Mouse (Mus musculus): ENCODE measurements around the gene Ubtd2.
A peak's percentile ranks its signal among the peaks of the same experiment; 100 is the strongest.

Gene Ubtd2

DNA sequence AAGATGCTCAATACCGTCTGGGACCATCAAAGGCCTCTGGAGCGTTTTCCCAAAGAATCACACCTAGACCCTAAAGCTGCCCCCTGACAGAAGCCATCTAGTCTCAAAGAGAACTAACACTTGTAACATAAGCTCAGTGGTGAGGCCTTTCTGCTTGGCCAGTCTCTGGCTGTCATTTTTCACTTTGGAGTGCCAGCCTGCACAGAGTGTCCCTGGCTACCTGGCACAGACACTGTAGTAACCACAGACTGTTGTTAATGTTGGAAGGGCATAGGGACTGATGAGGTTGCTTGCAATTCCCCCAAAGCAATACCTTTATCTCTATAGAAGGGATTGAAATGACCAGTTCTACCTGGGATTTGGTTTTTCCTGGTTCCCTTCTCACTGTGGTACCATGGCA lies 66.1 kb downstream of the Ubtd2 start:
- no peak for DNase-seq

DNA sequence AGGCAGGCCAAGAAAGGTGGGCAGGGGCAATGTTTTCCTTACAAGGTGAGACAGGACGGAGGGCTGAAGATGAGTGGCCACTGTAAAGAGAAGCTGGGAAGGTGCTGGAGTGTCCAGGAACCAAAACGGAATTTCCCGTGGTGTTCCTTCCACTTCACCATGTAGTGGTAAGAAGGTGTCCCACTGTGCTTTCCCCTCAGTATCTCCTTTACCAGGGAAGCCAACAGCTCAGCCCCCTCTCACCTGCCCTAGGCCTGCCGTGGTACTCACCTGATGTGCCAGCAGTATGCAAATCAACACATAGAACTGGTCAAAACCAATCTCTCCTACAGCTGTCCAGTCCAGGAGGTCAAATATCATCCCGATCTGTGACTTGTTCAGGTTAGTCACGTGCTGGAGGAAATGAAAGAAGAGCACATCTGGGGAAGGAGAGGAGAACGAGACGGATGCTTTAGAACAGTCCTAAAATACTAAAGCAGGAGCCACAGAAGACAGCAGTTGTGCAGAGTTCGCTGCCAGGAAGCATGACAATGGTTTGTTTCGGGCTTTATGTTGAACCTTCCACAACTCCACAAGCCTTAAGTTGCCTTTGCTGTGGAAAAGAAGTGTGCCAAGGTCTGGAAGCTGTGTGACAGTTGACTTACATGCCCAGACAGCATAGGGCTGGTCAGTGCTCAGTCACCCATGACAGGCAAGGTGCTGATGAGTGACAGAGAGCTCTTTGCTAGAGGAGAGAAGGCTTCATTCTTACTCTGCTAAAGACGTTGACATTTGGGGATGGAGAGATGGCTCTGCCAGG lies 69.2 kb downstream of the Ubtd2 start:
- DNase-seq, result no peak

DNA sequence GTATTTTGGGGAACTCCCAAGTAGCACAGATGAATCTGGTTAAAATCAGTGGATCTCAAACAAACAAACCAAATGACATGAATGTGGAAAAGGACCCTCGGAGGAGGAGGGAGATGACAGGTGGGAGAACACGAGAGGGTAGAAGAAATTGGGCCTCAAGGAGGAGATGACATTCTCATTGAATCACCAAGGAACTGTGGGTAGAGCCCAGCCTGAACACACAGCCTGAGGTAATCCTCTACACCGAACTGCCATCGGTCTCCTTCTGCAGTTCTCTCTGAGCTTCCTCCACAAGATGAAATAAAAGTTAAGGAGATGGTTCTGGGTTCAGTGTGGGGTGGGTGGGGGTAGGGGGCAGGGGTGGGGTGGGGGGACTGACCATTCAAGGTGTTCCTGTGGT lies 71.8 kb downstream of the Ubtd2 start:
- DNase-seq, result no peak

DNA sequence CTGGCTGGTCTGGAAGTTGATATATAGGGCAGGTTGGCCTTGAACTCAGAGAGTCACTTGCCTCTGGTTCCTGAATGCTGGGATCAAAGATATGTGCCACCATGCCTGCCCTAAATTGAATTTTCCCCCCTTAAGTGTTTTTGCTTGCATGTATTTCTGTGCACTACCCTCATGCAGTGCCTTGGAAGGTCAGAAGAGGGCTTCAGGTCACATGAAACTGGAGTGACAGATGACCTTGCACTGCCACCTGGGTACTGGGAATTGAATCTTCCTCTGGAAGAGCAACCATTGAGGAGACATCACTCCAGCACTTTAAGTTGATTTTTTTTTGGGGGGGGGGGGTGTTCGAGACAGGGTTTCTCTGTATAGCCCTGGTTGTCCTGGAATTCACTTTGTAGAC lies 75.0 kb downstream of the Ubtd2 start:
- no peak for DNase-seq

DNA sequence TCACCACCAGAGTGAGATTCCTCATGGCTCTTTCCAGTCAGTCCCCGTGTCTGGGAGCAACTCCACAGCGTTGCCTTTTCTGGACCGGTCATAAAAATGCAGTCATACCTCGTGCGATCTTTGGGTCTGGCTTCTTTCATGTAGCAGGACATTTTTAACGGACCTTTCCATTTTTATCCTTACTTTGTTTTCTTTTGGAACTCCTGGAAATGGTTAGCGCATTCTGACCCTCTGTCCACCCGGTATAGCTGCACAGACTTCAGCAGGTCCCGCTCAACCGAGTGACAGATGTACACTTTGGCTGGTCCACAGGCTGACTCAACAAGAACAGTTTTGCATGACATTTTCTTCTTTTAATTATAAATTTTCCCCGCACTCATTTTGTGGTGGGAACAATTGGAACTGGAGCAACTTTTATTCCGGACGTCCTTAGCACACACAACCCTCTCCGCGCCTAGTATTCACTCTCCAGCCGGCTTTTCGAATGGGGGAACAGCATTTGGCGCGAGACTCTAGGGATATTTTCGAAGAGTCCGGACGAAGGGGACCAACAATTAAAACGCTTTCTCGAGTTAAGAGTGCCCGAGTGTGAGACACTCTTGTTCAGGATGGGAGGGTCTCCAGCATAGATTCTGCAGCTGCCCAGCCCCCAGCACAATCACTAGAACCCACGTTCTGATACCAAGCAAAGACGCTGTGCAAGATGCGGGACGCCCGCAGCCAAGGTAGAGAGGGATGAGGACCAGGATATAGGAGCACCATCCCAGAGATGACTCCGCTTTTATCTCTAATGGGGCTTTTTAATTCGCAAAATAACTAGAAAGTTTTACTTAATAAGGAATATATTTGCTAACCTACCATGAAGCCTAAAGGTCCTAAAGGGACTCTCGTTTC lies 76.9 kb downstream of the Ubtd2 start, which contains the start of gene Efcab9:
Gene Efcab9 (minus strand): TSS at position 211 of the 894 bp plus-strand sequence.
- DNase-seq, result no peak

DNA sequence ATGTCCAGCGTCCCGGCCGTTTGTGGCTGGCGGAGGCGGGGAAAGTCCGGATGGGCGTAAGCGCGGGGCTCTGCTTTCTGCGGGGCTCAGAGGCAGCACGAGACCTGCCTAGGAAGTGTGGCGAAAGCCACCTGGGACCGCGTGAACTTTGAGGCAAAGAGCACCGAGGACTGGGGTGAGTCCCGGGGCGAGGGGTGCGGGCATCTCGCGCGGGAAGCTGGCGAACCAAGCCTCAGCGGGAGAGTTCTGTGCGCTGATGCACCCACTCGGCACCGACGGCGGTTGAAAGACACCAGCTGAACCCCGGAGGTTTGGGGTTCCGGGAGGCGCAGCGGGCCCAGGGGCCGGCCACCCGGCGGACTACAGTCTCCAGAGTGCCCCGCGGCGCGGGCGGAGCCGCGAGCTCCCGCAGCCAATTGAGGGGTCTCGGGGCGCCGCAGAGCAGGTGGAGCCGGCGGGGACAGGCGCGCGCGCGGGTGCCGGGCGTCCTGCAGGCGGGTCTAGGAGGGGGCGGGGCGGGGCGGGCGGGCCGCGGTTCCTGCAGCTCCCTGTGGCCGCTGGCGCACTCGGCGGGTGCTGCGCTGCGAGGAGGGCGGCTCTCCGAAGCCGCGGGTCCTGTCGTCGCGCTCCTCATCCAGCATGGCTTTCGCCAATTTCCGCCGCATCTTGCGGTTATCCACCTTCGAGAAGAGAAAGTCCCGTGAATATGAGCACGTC lies 77.8 kb downstream of the Ubtd2 start, which contains the start of gene Stk10:
Gene Stk10 (plus strand): TSS at position 541 of the 717 bp plus-strand sequence.
- DNase-seq, result peak; percentile 89

DNA sequence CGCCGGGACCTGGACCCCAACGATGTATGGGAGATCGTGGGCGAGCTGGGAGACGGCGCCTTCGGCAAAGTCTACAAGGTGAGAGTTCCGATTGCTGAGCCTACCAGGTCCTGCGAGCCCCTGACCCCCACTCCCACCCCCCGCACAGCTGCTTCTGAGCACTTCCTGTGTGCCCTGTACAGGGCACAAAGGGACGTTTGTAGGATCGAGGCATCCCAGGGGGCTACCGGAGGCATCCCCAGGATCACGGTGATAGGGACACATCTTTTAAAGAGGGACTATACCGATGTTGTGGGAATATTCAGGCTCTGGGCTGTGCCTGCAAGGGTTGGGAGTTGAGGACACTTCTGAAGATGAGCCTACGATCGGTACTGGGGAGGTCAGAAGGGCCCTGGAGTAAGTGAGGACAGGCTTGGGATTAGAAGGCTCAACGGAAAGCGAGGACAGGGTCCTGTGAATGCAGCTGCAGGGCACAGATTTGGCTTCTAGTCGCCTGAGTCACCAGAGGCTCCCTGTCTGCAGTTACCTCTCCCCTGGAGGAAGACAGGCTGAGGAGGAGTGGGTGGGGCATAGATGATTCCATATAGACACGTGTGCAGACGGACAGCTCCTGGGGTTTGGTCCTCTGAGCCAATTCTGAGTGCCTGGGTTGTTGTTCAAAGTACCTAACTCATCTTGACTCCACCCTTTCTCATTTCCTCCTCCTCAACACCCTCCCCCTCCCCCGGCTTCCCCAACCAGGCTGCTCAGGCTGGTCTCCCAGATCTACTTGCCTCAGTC lies 78.5 kb downstream of the Ubtd2 start:
- peak; percentile 63 for DNase-seq

DNA sequence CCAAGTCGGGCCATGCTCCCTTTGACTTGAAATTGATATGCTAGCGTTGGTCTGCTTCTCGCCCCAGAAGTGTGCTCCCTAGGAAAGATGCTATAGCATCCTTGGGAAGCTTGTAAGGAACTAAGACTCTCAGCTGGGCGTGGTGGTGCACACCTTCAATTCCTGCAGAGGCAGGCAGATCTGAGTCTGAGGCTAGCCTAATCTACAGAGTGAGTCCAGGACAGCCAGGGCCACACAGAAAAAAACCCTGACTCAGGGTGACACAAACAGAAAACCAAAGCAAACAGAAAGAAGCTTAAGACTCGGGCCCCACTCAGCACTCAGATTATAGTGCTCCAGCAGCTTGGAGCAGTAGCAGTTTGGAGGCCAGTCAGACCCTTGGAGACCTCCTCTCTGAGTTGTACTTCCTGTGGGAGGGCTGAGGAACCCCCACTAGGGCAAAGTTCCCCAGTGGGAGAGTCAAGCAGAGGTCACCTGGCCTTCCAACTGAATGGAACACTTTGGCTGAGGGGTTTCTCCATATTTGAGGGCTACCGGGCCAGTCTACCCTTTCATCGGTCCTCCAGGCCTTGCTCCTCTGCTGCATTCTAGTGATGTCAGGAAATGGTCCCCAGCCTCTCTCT lies 79.4 kb downstream of the Ubtd2 start:
- DNase-seq, result no peak

DNA sequence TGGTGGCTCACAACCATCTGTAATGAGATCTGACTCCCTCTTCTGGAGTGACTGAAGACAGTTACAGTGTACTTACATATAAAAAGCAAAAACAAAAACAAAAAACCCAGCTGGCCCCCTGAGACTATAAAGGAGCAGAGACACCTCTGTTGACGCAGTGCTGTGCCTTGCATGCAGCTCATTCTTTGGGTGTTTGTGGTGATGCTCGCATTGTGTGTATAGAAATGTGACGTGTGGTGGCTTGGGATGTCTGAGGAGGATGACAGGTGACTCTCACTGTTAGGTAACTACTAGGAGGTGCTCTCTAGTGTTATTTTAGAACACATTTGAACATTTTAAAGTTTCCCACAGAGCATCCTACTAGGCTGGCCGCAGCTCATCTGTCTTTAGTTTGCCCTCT lies 80.5 kb downstream of the Ubtd2 start:
- no peak for DNase-seq

DNA sequence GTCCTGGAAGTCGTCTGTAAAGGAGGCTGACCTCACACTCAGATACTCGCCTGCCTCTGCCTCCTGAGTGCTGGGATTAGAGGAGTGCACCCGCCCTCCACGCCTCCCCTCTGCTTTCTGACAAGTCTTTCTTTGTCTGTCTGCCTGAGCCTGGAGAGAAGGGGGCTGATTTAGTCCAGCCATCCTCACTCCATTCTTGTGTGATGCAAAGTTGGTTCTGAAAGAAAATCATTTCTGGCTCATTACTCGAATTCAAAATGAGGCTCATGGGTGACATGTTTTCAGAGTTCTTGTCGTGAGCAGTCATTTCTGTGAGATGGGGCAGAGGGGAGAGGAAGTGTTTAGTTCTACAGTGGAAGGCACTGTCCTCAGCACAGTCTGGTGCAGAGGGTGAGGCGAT lies 81.8 kb downstream of the Ubtd2 start:
- no peak for DNase-seq

DNA sequence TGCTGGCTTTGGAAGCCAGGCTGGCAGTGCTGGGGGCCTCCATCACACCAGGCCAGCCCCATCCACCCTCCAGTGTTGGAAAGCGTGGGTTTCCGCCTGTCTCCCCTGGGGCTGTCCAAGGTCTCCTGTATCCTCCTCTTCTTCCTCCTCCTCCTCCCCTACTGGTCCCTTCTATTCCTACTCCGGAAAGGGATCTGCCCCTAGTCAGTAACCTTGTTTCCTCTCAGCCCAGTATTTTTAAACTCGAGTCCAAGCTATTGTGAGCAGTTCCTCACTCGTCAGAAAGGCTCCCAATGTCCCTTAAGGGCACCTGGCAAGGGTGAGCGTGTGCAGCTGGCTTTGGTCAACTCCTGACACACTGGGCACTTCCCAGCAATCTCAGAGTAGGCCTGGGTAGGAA lies 83.3 kb downstream of the Ubtd2 start:
- DNase-seq, result no peak

DNA sequence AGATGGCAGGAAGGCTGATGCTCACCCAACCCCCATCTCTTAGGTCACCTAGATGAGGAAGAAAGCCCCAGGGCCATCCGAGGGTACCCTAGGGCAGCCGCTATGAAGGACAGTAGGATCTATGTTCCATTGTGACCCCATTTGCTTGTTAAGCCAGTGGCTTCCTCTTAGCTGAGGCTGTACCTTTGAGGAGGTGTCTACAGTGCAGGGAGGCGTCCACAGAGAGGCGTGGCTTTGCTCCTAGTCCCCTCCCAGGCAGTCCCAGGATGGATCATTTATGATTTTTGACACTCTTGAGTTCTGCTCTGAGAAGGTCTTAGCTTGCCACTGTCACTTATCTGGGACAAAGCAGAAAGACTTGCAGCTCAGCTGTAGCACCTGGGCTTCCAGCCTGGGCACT lies 83.7 kb downstream of the Ubtd2 start:
- DNase-seq, result no peak

DNA sequence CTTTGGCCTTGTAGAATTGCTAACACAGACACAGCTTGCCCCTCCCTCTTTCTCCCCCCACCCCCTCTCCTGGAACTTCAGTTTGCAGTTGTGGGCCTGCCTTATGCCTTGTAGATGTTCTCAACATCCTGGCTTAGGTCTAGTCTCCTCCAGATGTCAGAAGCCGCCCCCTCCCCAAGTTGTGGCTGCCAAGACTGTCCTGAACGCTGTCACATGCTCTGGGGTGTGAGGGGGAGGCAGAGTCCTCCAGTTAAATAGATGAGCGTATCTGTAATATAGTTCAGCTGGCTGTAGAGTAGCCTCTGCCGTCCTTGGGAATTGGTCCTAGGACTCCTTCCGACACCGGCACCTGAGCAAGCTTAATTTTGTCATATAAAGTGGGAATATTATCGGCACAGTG lies 84.5 kb downstream of the Ubtd2 start:
- DNase-seq, result no peak

DNA sequence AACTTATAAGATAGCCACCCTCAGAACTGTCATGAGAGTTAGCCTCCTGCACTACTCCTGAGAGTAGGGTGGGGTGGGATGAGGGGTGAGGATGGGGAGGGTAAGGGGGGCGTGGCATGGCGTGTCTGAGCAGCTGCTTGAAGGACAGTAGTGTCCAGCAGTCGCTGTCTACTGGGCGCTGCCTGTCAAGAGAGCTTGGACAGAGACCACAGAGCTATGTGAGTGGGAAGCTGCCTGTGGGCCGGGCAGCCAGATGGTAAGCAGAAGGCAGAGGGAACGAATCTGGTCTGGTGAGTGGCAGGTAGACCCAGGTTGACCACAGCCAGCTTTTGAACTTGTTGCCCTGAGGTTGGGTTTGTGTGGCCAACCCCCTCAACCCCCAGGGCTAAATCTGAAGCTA lies 85.3 kb downstream of the Ubtd2 start:
- no peak for DNase-seq

DNA sequence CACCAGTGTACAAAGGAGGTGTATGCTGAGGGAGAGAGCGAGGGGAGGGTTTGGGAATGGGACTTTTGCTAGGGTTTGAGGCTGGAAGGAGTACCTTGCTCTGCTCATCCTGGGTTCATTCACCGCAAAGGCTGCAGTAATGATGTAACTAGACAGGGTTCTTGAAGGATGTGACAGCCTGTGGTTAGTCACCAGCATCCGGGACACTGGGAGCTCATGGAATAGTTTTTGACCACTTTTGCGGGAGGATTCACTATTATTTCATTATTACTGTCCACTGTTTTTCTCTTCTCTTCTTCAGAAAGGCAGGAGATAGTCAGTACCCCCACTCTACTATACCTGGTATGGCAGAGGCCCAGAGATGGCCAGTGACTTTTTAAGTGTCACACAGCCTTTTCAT lies 87.0 kb downstream of the Ubtd2 start:
- DNase-seq, result no peak

DNA sequence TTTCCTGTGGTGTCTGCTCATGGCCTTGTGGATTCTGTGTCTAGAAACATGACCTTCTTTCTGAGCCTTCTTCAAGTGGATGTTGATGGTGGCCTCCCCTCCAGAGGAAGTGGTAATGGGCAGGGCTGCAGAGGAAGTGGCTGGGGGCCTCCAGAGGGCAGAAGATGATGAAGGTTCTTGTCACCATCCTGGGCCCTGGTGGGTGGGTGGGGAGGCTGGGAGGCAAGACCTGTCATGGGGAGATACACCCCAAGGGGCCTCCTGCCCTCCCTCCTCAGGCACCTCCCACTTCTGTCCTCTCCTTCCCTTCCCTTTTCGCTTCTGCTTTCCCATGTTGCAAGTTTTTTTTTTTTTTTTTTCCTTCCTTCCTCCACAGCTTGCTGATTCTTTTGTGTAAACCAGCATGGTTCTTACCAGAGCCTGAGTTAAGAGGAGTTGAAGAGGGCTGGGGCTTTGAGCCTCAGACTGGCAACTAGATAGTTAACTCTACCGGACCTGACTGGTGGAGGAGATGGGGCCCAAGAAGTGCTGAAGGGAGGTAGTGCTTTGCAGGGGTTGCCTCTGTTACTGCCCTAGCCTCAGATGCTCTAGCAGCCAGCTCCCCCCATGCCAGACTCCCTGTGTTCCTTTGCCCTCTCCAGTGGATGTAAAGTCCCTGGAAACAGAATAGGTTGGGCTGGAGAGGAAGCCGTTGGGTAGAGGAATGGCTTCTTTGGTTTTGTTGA lies 87.7 kb downstream of the Ubtd2 start:
- no peak for DNase-seq

DNA sequence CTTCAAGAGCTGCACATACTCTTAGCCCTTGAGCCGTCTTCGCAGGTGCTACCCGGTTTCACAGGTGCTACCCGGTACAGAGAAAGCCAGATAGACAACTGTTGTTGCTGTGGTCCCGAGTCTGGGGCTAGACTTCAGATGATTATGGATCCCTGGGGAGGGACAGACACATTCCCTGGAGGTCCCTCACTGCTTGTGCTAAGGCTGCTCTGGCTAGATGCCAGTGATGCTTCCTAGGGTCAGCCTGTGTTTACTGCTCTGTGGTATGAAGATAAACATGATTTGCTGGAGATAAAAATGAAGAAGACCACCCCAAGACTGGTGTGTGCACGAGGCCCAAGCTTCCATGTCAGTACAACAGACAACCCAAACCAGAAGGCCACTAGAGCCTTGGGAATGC lies 88.9 kb downstream of the Ubtd2 start:
- no peak for DNase-seq

DNA sequence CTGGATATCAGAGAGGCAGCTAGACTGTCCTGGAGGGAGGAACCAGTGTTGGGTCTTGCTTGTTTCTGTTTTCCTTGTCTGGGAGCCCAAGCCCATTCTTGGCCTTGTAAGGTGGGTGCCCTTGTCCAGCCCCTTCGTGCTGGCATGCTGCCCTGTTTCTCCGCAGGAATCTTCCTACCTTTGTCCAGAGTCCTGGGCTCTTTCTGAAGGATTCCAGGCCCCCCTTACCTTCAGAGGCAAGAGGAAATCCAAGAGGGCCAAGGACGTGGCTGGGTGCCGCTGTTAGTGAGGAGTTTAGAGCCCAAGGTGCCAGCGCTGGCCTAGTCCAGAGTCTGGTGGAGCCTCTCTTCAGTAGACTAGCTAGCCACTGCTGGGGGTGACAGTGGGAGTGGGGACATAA lies 89.3 kb downstream of the Ubtd2 start:
- no peak for DNase-seq

DNA sequence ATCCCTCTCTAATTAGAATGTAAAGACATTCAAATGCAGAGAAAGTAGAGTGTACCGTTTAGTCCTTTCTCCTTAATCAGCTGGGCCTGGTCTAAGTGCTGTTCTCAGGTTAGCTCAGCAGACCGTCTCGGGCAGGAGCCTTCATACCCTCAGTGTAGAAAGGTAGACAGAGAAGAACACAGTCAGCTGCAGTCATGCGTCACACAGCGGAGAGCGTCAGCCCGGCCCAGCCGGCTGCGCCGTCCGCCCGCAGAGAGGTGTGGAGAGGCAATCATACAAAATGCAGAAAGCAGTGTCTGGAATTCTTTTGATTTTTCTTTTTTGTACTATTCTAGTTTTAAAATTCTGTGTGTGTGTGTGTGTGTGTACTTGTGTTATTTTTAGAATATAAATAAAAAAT lies 90.4 kb downstream of the Ubtd2 start:
- DNase-seq, result no peak

DNA sequence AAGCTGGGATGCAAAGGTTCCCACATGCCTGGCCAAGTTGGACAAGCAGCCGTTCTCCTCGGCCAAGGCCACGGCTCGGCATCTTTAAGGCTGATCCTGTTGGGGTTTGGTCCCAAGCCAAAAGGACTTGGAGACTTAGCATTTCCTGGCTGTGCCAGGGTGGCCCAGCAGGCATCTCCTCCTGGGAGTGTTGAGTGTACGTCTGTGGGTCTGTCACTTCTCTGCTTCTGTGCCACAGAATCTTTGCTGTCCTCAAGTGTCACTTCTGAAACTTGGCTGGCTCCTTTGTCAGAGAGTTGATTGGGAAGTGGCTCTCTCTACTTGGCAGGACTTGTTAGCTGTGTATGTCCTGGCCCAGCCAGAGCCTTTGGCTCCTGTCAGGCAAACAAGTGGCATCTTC lies 91.3 kb downstream of the Ubtd2 start:
- DNase-seq, result no peak

DNA sequence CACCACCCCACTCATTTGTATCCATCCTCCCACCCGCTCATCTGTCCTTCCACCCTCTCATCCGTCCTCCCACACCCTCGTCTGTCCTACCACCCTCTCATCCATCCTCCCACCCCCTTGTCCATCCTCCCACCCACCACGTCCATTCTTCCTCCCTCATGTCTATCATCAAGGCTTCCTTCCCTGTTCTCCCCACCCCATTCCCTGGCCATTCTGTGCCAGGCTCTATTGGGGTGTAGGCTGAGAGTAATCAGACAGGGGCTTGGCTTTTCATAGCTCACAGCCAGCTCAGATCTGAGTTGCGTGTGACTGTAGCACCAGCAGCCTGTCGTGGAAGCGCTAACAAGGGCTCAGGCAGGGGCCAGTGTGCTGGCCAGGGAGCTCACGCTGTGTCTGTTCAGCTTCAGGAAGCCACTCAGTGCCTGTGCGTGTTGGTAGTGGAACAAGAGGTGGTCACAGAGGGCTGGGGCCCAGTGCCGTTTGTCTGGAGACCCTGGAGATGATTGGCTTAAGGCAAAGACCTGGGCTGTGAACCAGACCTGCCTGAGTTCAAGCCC lies 92.3 kb downstream of the Ubtd2 start:
- DNase-seq, result no peak

Data from lung, postnatal 14 days (tissue).